Mouse (Mus musculus) sigmoid colon, adult 10 weeks (tissue): ENCODE results near the gene Hist1h2bf. TPM values are rescaled to one million over a fixed set of nuclear protein-coding genes. Genes with fewer than 3 reads are reported as not detected.

Experiments
- polyA plus RNA-seq: library from polyadenylated mRNA; stranded (reverse); fragments of 350-450 nt; fragmentation: Illumina TruSeq; extraction: RNeasy Lipid Tissue Mini Kit (QIAGEN cat#74804); gene quantifications from one replicate; pipeline ENCODE4 v1.2.3, GENCODE M21; 2014; ENCODE audit warnings: low read depth, low replicate concordance

The Hist1h2bf gene
- not detected for polyA plus RNA-seq

DNA sequence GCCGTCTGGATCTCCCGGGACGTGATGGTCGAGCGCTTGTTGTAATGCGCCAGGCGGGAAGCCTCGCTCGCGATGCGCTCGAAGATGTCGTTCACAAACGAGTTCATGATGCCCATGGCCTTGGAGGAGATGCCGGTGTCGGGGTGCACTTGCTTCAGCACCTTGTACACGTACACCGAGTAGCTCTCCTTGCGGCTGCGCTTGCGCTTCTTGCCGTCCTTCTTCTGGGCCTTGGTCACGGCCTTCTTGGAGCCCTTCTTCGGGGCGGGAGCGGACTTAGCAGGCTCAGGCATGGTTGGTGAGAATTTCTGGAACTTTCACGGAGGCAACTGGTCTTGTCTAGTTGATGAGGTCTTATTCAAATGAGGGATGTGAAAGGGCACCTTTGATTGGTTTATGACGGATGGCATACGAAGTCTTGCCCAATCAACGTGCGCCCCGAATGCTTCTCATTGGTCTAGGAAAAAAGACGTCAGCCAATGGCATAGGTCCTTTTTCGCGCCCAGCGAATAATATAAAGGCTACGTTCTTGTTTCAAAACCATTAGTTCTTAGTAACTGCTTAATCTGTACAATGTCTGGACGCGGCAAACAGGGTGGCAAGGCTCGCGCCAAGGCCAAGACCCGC is at the start of gene Hist1h2bf, which contains the start of gene Hist1h2ad:
Gene Hist1h2bf (minus strand): TSS at position 299 of the 627 bp plus-strand sequence.
Gene Hist1h2ad (plus strand): TSS at position 484 of the 627 bp plus-strand sequence.

GRCm38 (mm10) chr13:23622175-23622671 is 48.2 kb upstream of the Hist1h2bf start, which contains the start of gene Hist1h1e:
TSS of gene Hist1h1e (minus strand) at chr13:23622558.

DNA sequence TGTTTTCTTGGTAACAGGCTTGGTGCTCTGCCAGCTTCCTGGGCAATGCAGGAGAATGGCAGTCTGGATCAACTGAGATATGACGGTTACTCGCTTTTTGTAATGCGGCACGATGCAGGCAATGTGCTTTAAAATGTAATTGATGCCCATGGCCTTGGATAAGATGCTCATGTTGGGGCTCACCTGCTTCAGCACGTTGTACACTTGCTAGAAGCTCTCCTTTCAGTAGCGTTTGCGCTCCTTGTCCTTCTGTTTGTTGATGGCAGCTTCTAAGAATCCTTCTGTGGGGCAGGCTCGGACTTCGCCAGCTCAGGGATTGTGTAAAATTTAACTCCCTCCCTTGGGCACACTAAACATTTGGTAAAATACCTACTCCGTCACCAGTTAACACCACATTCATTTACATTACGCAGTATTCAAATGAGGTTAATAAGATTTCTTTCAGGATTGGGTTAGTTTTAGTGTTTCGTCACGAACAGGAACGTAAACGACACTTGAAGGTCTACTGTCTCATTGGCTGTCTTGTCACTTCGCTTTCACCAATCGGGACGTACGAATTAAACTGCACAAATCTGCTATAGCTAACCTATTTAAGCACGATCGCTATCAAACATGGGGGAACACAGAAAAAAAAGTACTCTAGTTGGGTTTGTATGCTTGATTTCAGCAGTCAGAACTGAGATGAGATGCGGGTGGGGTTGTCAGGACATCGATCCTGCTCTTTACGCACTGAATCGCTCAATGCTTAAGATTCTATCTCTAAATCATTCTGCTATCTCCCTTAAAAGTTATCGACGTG is 46.9 kb upstream of the Hist1h2bf start, which contains the start of gene Hist1h2be:
Gene Hist1h2be (minus strand): TSS at position 392 of the 799 bp plus-strand sequence.

GRCm38 (mm10) chr13:23581408-23582218 is 7.6 kb upstream of the Hist1h2bf start, which contains the start of gene Hist1h4d:
TSS of gene Hist1h4d (plus strand) at chr13:23581598.

DNA sequence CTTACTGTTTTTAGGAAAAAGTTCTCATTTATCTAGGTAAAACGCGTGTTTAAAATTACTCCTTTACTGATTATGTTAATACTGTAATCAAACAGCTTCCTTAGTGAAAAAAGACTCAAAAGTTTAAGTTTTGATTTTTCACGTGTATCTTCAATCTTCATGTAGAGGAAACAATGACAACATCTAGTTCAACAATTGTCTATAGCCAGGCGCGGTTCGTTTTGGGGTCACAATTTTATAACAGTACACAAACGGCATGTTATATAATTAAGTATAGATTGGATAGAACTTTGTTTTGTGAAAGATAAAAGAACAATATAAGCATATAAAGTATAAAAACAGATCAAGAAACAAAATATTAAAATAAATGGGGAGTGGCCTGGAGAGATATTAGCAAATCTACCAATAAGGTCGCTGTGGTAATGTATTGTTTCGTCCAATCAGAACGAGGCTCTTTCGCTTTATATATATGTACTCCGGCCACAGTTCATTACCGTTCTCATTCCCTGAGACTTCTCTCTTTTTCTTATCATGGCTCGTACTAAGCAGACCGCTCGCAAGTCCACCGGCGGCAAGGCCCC is 1.4 kb upstream of the Hist1h2bf start, which contains the start of gene Hist1h3d:
Gene Hist1h3d (plus strand): TSS at position 493 of the 581 bp plus-strand sequence.

GRCm38 (mm10) chr13:23571022-23571503 is 2.9 kb downstream of the Hist1h2bf start, which contains the start of the genes Hist1h2ae and Hist1h2bg:
TSS of gene Hist1h2ae (minus strand) at chr13:23571220.
TSS of gene Hist1h2bg (plus strand) at chr13:23571396.

DNA sequence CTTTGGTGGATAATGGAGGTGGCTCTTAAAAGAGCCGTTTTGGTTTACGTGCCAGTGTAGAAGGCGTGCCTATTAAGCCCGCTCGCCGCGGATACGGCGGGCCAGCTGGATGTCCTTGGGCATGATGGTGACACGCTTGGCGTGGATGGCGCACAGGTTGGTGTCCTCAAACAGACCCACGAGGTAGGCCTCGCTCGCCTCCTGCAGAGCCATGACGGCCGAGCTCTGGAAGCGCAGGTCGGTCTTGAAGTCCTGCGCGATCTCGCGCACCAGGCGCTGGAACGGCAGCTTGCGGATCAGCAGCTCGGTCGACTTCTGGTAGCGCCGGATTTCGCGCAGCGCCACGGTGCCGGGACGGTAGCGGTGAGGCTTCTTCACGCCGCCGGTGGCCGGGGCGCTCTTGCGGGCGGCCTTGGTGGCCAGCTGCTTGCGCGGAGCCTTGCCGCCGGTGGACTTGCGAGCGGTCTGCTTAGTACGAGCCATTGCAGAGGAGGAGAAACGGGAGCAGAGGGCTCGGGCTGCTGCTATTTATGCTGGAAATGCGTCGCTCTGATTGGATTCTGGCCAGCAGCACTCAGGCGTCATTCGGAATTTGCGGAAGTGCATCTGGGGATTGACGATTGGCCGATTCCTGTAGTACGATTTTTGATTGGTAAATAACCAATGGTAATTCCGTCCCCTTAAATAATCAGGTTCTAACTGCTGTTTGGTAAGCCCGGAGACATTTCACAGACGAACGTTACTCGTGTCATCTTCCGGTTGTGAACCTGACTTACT is 11.9 kb downstream of the Hist1h2bf start, which contains the start of gene Hist1h3e:
Gene Hist1h3e (minus strand): TSS at position 487 of the 777 bp plus-strand sequence.

GRCm38 (mm10) chr13:23552962-23553361 is 21.0 kb downstream of the Hist1h2bf start, which contains the start of gene Hist1h1d:
TSS of gene Hist1h1d (plus strand) at chr13:23553262.

DNA sequence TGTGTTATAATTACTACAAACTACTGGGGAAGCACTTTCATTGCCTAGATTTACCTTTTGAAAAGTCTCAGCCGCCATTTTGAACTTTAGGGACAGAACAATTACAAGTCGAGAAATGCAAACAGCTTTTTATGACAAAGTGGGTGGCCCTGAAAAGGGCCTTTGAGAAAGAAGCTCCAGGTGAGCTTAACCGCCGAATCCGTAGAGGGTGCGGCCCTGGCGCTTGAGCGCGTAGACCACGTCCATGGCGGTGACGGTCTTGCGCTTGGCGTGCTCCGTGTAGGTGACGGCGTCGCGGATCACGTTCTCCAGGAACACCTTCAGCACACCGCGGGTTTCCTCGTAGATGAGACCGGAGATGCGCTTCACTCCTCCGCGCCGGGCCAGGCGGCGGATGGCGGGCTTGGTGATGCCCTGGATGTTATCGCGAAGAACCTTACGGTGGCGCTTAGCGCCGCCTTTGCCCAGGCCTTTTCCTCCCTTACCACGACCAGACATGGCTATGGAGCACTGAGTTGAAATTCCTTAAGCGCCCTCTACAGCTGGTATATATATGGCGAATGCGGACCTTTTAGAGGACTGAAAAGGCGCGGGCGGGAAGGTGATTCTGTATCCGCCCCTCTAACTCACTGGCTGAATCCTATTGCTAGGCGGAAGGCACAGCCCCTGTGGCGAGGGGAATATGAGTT is 22.7 kb downstream of the Hist1h2bf start, which contains the start of gene Hist1h4f:
Gene Hist1h4f (minus strand): TSS at position 503 of the 689 bp plus-strand sequence.

GRCm38 (mm10) chr13:23543965-23544786 is 29.8 kb downstream of the Hist1h2bf start, which contains the start of gene Hist1h3f:
TSS of gene Hist1h3f (plus strand) at chr13:23544052.

DNA sequence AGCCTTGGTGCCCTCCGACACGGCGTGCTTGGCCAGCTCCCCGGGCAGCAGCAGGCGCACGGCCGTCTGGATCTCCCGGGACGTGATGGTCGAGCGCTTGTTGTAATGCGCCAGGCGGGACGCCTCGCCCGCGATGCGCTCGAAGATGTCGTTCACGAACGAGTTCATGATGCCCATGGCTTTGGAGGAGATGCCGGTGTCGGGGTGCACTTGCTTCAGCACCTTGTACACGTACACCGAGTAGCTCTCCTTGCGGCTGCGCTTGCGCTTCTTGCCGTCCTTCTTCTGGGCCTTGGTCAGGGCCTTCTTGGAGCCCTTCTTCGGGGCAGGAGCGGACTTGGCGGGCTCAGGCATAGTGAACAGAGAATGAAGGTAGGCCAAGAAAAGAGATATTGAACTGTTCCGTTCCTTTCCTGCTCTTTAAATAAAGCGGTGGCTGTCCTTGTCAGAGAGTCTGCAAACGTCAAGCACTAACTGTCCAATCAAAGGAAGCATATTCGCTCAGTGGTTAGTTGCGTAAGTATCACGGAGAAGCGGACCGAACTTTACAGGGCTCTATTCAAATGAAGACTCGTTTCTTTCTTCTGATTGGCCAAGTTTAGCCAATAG is 30.9 kb downstream of the Hist1h2bf start, which contains the start of gene Hist1h2bh:
Gene Hist1h2bh (minus strand): TSS at position 394 of the 609 bp plus-strand sequence.

DNA sequence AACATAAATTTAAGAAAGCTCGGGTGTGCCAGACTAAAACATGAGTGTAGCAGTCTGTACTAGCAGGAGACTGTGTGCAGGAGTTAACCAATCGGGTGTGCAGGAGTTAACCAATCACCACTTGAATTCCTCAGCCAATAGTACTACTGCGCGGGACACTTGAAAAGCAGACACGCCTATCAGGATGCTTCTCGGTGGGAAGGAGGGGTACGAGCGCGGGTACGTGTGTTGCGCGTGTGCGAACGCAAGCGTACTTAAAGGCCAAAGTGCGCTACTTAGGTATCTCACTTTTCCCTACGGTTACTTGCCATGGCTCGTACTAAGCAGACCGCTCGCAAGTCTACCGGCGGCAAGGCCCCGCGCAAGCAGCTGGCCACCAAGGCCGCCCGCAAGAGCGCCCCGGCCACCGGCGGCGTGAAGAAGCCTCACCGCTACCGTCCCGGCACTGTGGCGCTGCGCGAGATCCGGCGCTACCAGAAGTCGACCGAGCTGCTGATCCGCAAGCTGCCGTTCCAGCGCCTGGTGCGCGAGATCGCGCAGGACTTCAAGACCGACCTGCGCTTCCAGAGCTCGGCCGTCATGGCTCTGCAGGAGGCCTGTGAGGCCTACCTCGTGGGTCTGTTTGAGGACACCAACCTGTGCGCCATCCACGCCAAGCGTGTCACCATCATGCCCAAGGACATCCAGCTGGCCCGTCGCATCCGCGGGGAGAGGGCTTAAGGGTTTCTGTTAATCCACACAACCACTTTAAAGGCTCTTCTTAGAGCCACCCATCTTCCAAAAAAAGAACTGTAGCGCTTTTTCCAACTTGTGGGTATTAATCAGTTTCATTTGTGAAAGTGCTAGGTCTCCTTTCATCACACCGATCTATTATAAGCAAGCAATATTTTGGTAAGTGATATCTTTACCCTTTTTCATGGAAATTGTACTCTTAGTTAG is 38.6 kb downstream of the Hist1h2bf start, which contains the start of gene Hist1h3g:
Gene Hist1h3g (plus strand): TSS at position 286 of the 939 bp plus-strand sequence.

DNA sequence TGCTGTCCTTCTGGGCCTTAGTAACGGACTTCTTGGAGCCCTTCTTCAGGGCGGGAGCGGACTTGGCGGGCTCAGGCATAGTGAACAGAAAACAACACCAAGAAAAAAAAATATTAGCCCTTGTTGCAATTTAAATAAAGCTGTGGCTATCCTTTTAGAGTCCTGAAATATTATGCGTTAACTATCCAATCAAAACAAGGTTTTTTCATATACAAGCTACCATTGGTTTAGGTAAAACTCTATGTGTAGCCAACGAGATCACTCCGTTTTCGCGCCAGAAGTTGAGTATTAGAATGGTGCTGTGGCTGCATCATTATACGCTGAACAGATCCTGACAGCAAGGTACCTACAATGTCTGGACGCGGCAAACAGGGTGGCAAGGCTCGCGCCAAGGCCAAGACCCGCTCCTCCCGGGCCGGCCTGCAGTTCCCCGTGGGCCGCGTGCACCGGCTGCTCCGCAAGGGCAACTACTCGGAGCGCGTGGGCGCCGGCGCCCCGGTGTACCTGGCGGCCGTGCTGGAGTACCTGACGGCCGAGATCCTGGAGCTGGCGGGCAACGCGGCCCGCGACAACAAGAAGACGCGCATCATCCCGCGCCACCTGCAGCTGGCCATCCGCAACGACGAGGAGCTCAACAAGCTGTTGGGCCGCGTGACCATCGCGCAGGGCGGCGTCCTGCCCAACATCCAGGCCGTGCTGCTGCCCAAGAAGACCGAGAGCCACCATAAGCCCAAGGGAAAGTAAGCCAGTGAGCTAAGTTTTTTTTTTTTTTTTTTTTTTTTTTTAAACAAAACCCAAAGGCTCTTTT is 40.2 kb downstream of the Hist1h2bf start, which contains the start of gene Hist1h2af:
Gene Hist1h2af (plus strand): TSS at position 347 of the 808 bp plus-strand sequence.

GRCm38 (mm10) chr13:23530901-23531875 is 42.8 kb downstream of the Hist1h2bf start, which contains the start of gene Hist1h4h:
TSS of gene Hist1h4h (plus strand) at chr13:23531050.

